Mouse (Mus musculus): ENCODE measurements around the gene Ccdc115.

Gene Ccdc115

DNA sequence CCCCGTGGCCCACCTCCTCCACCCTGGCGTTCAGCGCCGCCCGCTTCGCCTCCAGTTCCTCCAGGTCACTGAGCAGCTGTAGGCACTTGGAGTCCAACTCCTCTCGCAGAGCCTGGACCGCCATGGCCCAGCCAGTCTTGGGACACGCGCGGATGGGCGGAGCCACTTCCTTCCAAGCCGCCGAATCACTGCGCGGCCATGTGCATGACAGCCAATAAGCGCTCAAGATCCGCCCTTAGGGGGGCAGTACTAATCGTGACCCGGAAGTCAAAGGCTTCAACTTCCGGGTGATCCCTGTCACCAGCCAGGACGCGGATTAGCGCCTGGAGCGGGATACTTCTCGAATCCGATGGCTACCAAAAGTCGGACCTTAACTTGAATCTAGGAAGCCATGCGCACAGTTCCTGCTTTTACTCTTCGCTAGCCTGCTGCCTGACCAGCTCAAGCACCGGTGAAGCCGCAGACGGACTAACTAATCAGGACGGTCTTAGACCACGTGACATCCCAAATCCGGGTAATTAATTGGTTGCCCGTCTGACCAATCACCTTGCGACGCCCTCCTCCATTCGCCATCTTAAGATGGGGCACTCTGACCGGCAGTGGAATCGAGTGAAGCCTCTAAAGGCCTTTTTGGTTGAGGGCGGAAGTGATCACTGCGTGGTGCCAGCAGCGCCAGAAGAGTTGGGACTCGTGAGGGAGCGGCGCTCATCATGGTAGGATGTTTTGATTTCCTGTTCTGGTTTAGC lies at the start of gene Ccdc115, which contains the start of gene Imp4:
Gene Ccdc115 (minus strand): TSS at position 458 of the 746 bp plus-strand sequence.
Gene Imp4 (plus strand): TSS at position 637 of the 746 bp plus-strand sequence.
- peak; percentile 93 to 97 for DNase-seq (ENCODE audit: low spot score in 2 of 2)

DNA sequence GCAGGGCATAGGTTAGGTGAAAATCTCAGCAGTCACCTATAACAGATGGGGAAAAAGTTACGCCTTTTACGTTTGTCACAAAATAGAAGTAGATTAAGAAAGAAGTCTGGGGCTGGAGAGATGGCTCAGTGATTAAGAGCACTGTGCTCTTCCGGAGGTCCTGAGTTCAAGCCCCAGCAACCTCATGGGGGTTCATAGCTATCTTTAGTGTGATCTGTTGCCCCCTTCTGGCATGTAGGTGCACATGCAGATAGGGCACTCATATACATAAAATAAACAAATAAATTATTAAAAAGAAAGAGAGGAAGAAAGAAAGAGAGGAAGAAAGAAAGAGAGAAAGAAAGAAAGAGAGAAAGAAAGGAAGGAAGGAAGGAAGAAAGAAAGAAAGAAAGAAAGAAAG lies 47.9 kb upstream of the Ccdc115 start:
- DNase-seq (ENCODE audit: low spot score in 2 of 2): no peak

DNA sequence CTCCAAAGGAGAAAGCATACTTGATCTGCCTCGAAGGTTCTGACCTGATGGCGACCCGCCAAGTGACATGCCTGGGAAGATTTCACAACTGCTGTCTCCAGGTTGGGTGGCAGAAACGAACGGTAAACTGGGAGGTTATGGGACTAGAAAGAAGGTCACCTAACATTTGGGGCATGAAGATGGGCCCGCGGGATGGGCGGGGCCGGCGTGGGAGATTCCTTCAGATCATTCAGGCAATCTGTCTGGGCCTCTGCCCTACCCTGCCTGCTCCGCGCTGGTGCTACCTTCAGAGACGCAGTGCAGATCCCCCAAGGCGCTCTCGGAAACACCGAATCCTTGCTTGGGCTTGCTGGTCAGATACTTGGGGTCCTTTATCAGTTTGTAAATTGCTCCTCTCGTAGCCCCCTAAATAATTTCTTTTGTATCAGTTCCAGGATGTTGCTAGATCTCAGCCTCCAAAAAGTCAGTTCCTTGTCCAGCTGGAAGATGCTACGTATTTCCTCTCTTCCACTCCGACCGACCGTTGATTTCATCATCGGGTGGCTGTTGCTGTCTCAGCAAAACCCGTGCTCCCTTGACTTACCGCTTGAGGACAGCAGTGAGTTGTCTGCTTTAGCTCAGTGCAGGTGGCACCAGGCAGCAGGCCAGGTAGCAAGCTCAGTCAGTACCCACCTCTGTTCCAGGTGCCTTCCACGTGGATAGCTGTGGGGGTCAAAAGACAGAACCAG lies 46.2 kb upstream of the Ccdc115 start:
- peak; percentile 51 to 65 for DNase-seq (ENCODE audit: low spot score in 2 of 2)

DNA sequence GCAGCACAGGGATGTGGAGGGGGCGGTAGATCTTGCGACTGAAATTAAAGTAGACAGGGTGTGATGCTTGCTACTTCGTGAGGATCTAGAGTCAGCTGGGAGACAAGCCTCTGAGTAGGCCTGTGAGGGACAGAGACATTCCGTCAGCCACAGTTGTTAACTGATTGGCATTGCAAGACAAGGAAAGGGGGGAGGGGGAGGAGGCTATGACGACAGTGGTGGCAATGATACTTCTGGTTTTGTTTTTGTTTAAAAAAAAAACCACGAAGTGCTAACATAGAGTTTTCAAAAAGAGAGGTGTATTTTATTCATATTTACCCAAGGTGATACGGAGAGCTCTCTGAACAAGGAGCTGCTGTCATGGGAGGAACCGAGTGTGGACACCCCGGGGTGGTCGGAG lies 45.0 kb upstream of the Ccdc115 start:
- DNase-seq (ENCODE audit: low spot score in 2 of 2): no peak

DNA sequence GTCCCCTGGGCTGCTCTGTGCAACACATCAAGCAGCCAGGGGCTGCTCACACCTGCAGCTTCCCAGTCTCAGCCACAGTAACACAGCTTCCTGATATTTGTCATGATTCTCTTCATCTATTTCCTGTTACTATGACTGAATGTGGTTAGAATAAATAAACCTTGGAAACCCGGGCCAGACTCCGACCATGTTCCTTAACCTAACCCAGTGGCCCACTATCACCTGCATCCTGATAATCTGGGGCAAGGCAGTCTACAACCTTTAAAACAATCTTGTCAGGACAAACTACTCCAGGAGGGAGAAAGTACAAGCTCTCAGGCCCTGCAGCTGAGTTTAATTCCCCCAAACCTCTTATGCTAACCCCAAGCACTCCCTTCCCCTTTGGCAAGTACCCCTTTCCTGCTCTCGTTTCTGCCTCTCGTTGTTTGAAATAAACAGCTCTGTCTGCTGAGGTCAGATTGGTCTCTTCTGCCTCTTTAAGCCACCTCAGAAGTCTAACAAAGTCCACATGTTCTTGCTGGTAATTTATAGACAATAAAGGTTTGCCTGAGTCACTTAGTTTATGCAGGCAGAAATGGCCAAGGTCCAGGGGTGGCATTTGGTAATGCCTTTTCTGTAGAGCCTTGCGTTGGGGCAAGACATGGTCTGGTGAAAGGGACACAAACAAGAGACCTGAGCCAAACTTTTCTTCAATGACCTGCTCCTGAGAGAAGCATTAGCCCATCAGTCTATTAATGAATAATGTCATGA lies 42.6 kb upstream of the Ccdc115 start:
- DNase-seq (ENCODE audit: low spot score in 2 of 2): no peak

DNA sequence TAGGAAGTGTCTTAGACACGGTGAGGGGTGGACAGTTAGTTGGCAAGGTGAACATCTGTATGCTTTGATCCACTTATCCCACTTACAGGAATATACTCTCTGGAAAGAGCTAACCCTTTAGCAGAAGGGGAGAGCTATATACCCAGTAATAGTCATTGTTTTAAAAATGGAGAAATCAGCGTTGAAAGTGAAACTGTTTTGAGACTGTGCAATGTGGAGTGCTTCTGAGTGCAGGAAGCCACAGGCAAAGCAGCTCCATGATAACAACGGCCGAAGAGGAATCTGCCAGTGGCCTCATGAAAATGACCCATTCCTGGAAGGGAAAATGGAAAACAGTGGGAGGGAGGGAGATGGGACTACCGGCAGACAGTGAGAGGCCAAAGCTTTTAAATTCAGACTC lies 41.3 kb upstream of the Ccdc115 start:
- no peak for DNase-seq (ENCODE audit: low spot score in 2 of 2)

DNA sequence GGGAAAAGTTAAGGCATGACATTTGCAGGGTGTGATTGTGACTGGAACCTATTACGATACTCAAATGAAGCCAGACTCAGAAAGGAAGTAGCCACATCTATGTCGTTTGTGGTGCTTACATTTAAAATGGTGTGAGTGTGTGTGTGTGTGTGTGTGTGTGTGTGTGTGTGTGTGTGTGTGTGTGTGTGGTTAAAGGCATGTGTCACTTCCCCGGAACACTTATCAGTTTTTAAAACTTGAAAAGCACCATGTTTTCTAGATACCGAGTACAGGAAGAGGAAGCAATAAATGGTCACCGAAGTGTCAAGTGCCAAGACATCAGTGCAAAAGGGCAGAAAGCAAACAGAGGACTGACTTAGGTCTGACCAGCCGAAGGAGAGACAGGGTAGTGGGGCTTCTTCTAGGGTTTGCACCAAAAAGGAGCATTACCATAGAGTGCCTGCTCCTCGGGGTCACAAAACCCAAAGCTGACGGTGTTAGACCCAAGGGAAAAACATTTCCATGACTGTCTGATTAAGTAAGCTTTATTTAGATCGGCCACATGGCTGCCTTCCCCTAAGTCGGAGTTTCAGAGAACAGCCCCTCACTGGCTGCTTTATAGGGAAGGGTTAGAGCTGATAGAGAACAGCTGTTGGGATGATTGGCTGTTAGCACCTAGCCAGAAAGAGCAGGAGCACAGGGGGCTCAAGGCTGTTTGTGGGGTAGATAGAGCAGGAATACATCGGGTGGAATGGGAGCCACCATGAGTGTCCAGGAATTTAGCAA lies 39.6 kb upstream of the Ccdc115 start:
- DNase-seq (ENCODE audit: low spot score in 2 of 2): no peak

DNA sequence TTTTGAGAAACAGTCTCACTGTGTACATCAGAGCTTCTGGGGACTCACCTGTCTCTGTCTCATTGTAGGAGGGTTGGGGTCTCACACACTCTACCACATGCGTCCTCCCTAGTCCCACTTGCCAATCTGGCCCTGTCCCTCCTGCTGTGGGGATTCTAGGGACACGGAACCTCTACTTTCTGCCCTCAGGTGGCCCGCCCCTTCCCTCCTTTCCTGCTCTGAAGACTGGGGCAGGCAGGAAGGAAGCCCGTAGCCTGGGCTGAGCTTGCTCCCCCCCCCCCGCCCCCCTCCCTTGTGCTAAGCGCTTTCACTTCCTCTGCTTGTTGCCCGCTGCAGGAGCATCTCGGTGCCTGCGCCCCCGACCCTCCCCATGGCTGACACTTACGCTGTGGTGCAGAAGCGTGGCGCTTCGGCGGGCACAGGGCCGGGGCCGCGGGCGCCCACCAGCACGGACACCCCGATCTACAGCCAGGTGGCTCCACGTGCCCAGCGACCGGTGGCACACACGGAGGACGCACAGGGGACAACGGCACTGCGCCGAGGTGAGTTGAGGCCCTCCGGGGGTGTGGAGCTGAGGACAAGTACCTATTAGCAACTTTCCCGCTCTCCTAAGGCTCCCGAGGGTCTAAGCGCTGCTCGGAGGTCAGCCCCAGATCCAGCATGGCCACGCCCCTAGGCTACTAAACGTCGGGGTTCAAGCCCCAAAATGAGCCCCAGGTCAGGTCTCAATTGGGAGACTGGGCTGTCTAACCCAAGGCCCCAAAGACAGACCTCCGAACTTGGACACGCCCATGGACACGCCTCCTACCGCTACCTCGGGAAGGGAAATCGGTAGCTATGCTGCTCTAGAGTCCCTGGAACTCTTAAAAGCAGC lies 33.2 kb upstream of the Ccdc115 start:
- DNase-seq (ENCODE audit: low spot score in 2 of 2): no peak

DNA sequence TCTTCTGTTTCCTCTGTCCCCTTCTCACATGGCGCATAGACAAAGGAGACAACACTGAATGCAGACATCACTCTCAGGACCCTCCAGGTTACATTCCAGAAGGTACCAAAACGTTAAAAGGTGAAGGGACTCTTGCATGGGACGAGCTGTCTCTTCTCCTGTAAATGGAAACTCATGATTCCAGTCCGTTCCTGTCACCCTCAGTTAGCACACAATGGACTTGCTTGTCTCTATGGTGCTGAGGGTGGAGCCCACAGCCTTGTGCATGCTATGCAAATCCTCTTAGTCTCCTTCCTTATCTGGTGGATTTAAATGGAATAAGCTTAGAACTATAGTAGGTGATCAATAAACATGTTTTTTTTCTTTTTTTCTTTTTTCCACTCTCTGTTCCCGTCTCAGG lies 30.3 kb upstream of the Ccdc115 start:
- no peak for DNase-seq (ENCODE audit: low spot score in 2 of 2)

DNA sequence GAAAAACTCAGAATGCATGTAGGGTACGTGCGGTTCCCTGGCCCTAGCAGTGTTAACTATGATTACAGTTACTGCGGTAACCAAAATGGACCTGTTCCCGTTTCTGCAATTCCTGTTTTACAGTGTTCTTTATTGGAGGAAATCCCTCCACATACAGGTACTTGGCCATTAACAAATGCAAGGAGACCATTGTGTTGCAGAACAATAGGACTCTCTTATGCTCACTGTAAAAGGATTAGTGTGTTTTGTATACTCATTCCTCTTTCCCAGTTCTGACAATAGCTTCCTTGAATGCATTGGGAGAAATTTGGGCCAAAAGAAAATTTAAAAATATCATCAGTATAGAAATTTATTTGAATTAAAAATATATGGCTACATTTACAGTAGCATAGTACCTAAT lies 29.0 kb upstream of the Ccdc115 start:
- no peak for DNase-seq (ENCODE audit: low spot score in 2 of 2)

DNA sequence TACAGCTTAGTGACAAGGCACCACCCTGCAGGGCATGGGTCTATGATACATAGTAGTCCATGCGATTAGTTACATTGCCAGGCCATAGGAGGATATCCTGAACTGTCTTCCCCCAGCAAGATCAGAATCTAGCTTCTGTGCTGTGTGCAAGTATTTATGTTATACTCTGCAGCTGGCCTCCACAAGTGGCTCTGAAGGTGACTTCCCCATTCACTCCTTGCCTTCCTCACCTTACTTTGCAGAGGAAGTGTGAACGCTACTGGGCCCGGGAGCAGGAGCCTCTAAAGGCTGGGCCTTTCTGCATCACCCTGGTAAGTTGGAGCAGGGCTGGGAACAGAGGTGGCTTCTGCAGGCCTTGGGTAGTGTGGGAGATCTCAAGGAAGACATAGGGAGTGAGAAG lies 28.6 kb upstream of the Ccdc115 start:
- DNase-seq (ENCODE audit: low spot score in 2 of 2): no peak

DNA sequence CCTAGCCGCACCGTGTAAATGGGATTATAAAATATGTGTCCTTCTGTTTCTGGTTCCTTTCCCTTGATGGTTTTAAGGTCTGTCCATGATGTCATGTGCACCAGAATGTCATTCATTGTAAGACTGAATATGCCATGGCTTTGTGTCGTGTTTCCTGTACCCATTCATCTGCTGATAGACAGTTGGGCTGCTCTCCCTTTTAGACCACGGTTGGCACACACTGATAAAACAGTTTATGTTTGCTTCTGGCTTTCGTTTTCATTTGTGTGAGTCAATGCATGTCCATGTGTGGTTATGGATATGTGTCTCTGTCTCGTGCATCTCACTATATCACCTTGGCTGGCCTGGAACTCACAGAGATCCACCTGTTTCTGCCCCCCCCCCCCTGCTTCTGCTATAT lies 26.0 kb upstream of the Ccdc115 start:
- no peak for DNase-seq (ENCODE audit: low spot score in 2 of 2)

DNA sequence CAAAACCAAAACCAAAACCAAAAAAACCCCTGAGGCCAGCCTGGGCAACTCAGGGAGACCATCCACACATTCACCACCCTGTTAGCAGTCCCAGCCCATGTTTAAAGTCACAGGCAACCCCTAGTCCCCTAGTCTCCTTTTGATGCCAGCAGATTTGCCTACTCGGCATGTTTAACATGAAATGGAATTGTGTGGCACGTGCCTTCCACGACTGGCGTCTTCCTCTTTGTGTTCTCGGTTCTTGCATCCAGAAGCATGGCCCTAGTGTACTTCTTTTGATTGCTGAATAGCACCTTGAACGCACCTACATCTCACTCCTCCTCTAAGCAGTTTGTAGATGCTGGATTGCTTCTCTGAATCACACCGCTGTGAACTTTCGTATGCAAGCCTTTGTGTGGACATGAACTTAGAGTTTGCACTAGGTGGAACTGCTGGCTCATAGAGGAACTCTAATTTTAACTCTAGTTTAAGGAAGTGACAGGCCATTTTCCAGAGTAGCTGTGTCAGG lies 24.9 kb upstream of the Ccdc115 start:
- DNase-seq (ENCODE audit: low spot score in 2 of 2): no peak

DNA sequence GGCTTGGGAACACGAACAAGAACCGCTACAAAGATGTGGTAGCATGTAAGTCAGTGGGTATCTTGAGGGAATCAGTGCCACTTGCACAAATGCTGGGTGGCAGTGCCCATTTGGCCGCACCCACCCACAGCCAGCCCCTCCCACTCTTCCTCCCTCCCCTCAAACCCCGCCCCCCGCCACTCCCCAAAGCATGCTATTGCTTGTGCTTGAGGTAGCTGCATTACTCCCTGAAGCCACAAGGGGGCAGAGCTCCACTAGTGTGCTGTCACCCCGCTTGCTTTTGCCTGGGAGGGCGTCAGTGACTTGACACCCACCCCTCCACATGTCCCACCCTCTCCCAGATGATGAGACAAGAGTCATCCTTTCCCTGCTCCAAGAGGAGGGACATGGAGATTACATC lies 23.3 kb upstream of the Ccdc115 start:
- DNase-seq (ENCODE audit: low spot score in 2 of 2): peak; percentile 25 to 31

DNA sequence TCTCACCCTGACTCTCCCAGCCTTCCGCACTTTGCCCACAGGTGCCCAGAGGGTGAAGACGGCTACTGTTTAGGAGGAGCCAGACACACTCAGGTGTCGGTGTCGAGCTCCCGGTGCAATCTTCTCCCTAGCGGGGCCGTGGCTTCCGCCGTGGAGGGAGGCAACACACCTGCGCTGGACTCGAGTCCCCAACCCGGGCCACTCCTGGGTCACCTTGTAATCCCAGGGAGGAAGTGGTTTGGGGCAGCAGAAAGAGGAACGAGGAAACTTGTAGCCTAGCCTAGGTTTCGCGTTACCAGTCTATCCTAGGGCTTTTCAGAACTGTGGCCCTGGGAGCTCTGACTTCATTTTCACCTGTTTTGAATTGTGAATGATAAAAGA lies 20.6 kb upstream of the Ccdc115 start:
- no peak for DNase-seq (ENCODE audit: low spot score in 2 of 2)

DNA sequence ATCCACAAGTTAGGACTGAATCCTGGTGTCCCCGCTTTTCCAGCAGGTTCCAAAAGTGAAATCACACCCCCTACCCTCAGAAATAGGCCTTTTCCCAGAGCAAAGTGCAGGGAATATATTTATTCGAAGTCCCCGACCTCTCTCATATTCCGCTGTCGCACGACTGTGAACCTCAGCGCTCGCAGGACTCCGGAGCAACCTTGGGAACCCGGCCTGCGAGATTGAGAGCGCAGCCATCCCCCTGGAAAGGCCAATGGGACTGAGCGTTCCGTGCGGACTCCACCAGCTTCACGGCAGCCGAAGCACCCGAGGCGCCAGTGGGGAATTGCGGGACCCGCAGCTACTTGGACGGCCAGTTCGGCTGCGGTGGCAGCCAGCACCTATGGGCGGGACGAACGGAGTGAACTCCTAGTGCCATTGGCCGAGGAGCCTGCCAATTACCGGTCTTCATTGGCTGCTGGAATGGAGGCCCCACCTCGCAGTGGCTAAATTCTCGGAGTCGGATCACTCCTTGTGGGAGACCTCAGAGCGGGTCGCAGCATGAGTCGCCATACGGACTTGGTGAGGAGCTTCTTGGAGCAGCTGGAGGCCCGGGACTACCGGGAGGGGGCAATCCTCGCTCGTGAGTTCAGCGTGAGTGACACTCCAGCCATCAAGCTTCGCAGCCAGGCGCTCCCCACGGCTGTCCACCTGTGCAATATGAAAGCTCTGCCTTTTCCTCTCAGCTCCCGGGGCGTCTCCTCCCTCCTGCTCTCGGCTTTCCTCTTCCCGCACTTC lies 20.0 kb upstream of the Ccdc115 start, which contains the start of gene Ptpn18:
Gene Ptpn18 (plus strand): TSS at position 479 of the 777 bp plus-strand sequence.
- peak; percentile 92 for DNase-seq (ENCODE audit: low spot score in 2 of 2)

DNA sequence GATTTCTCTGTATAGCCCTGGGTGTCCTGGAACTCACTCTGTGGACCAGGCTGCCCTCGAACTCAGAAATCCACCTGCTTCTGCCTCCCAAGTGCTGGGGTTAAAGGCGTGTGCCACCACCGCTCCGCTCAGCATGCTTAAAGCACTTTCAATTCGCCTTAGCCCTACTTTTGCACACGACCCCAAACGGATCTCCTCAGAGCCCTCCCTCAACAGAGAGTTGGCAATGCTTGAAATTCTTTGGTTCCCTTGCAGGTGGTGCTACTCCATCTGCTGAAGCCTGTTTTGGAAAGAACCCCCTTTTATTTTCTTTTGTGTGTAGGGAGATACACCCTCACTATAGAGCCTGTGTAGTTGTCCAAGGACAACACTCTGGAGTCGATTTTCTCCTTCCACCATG lies 19.0 kb upstream of the Ccdc115 start:
- DNase-seq (ENCODE audit: low spot score in 2 of 2): no peak

DNA sequence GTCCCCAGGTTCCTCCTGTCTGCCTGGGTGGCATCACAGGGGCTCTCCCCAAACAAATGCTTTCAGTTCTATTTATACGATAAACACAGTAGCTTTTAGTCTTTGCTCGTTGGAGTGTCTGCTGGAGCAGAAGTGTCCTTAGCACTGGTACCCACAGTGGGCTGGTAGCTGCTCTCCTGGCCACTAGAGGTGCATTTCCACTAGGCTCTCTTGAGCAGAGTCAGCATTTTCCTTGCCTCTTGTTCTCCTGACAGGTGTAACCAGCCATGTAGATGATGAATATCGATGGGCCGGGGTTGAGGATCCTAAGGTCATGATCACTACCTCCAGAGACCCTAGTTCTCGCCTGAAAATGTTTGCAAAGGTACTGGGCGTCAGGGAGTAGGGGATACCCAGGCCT lies 3.7 kb upstream of the Ccdc115 start:
- no peak for DNase-seq (ENCODE audit: low spot score in 2 of 2)

DNA sequence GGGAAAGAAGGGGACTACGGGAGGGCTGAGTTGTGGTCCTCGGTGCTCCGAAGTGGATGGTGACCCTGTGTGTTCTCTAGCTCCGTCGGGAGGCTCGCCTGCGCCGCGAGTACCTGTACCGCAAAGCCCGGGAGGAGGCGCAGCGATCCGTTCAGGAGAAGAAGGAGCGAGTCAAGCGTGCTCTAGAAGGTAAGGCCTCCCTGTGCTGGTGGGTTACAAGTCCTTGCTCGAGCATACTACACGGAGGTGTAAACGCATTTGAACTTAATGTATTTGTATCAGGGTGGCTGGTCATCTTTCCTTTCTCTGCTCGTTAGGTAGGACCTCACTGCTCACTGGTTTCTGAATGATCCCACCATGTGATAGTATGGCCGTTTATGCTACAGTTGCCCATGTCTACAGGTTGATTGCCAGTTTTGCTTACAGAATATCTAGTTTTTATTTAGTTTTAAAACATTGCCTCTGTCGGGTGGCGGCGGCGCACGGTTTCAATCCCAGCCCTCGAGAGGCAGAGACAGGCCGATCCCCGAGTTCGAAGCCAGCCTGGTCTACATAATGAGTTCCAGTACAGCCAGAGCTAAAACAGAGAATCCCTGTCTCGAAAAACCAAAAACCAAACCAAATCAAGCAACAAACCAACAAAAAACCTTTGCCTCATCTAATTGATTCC lies 624 bp upstream of the Ccdc115 start:
- no peak for DNase-seq (ENCODE audit: low spot score in 2 of 2)
